Mouse (Mus musculus) hindbrain, postnatal 0 days (tissue): ENCODE measurements around the gene Slco1a6. TPM values are rescaled to one million over a fixed set of nuclear protein-coding genes. Genes with fewer than 3 reads are reported as not detected.
"Not testable (repeated sequence)": the region's sequence is repeated elsewhere in the genome, so short reads cannot be mapped to it uniquely, and the experiment has no call there.

Experiments
- ATAC-seq: fragments of 200-750 bp; cut with Nextera tagmentation; 2 replicates; pipeline ENCODE4 v1.8.0; 2017; ENCODE audit warnings: mild to moderate bottlenecking, moderate TSS enrichment, moderate library complexity
- DNase-seq: peaks from one replicate; pipeline ENCODE4 v3.0.0-alpha.2; 2015; ENCODE audit warnings: low spot score
- H3K27ac ChIP-seq: fragments of 300-500 bp; sonication (generic); 2 replicates; pipeline ENCODE4 v1.5.1; 2014; ENCODE audit warnings: mild to moderate bottlenecking
- H3K27me3 ChIP-seq: fragments of 300-500 bp; sonication (generic); 2 replicates; pipeline ENCODE4 v1.6.1; 2014; ENCODE audit warnings: low read length, mixed read lengths; ENCODE audit not compliant: insufficient read depth
- H3K36me3 ChIP-seq: fragments of 300-500 bp; sonication (generic); 2 replicates; pipeline ENCODE4 v1.6.1; 2014; ENCODE audit warnings: low read length, mixed read lengths; ENCODE audit not compliant: insufficient read depth
- H3K4me1 ChIP-seq: fragments of 300-500 bp; sonication (generic); 2 replicates; pipeline ENCODE4 v1.6.1; 2014; ENCODE audit warnings: antibody characterized with exemption, low read length, mixed read lengths; ENCODE audit not compliant: insufficient read depth
- H3K4me2 ChIP-seq: fragments of 300-500 bp; sonication (generic); 2 replicates; pipeline ENCODE4 v1.6.1; 2014; ENCODE audit warnings: low read depth, mild to moderate bottlenecking, low read length, moderate library complexity, mixed read lengths
- H3K4me3 ChIP-seq: fragments of 300-500 bp; sonication (generic); 2 replicates; pipeline ENCODE4 v1.5.1; 2014; ENCODE audit warnings: low read length
- H3K9ac ChIP-seq: fragments of 300-500 bp; sonication (generic); replicated peaks from 2 replicates; pipeline ENCODE4 v1.6.1; 2014; ENCODE audit warnings: mild to moderate bottlenecking, low read length, moderate library complexity, mixed read lengths
- H3K9me3 ChIP-seq: fragments of 300-500 bp; sonication (generic); 2 replicates; pipeline ENCODE4 v1.6.1; 2016; ENCODE audit warnings: low read length, mixed read lengths
- CTCF ChIP-seq: IDR thresholded peaks from 2 replicates; pipeline ENCODE4 v1.5.1; 2016; ENCODE audit warnings: antibody characterized with exemption, control low read depth, low read depth
- WGBS: fragments of 180-500 bp; shearing (Covaris S2); extraction: QIAGEN DNeasy Blood & Tissue Kit; methylation state at CpG from one replicate; pipeline ENCODE4 v1.1.7; 2014; 5-methylcytosine and 5-hydroxymethylcytosine counted together
- polyA plus RNA-seq: library from polyadenylated mRNA; unstranded; fragments of >200 nt; fragmentation: Nextera tagmentation; extraction: Ambion mirVana; gene quantifications from 2 replicates; pipeline ENCODE4 v1.2.1, GENCODE M21; 2015
- total RNA-seq: library from RNA; depleted of rRNA; stranded (reverse); fragments of >200 nt; gene quantifications from 2 replicates; pipeline ENCODE4 v1.2.3, GENCODE M21; 2014; rRNA removed

The Slco1a6 gene
- total RNA-seq (not detected in 2 replicates), polyA plus RNA-seq (not detected in 2 replicates)

DNA sequence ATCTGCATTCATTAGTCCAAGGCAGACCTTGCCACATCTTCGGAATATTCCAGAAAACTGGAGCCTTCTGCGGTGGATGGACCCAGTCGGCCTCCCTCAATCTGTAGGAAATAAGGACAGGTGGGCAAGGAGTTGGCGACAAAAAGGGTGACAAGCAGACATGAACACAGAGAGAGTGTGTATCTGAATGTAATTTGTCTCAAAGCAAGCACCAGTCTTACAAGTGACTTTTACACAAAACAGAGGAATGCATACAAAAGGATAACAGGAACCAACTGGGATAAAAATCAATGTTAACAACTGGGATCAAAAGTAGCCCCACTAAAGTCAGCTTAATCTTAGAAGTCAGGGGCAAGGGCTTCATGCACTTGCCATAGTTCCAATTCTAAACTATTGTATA lies at the start of gene Slco1a6:
Gene Slco1a6, minus strand, starts transcription at position 101 of the 400 bp plus-strand sequence.
- DNase-seq (no peak), ATAC-seq (no peak)
- Histone ChIP-seq H3K27ac (no peak within 1 kb of the TSS), H3K4me2 (no peak within 1 kb of the TSS), H3K9me3 (no peaks in the 10 kb centered on the region), H3K36me3 (no peaks in the 10 kb centered on the region), H3K4me1 (no peaks in the 10 kb centered on the region), H3K9ac (no peak within 1 kb of the TSS), H3K27me3 (no peaks in the 10 kb centered on the region), H3K4me3 (no peak within 1 kb of the TSS)
- whole genome bisulfite sequencing, result 95% methylated on average over 4 of the region's 4 CpGs
- no peak for TF ChIP-seq CTCF

DNA sequence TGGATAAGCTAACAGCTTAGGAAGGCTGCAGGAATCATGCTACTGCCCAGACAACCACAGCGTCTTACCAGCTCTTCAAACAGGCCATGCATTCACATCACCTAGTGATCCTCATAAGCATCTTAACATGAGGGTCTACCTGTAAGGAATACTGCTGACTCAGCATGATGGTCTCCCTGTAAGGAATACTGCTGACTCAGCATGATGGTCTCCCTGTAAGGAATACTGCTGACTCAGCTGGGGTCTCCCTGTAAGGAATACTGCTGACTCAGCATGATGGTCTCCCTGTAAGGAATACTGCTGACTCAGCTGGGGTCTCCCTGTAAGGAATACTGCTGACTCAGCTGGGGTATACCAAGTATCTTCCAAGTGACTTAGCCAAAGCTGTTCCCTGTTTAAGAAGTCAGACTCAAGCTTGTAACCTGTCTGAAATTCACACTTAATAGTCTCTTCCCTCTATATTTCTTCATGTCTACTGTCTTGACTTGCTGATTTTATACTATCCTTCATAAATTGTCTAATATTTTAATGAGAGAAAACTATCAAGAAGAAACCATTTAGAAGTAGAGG lies 42.5 kb upstream of the Slco1a6 start:
- not testable (repeated sequence) for H3K27ac ChIP-seq, ATAC-seq, H3K4me1 ChIP-seq, H3K27me3 ChIP-seq, DNase-seq, H3K4me3 ChIP-seq, H3K9ac ChIP-seq, H3K9me3 ChIP-seq, H3K4me2 ChIP-seq, H3K36me3 ChIP-seq
- 95% methylated on average over 1 of the region's 1 CpGs for WGBS

DNA sequence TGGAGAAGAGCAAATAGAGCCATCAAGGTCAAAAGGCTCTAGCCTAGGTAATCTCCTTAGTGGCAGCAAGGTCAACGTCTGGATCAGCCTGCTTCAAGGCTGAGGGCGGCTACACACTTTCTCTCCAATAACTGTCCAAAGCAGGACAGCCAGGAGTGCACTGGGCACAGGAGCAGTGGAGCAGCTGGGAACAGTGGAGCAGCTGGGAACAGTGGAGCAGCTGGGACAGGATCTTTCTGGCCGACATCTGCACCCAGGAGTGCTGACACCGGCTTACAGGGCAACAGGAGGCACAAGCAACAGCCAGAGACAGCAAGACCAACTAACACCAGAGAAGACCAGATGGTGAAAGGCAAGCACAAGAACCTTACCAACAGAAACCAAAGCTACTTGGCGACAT lies 36.7 kb upstream of the Slco1a6 start:
- H3K27ac ChIP-seq, result no peak overlapping the region
- DNase-seq (no peak), ATAC-seq (no peak)
- no peaks in the 10 kb centered on the region for H3K4me1 ChIP-seq
- no peaks in the 10 kb centered on the region for H3K9me3 ChIP-seq
- no peak for TF ChIP-seq CTCF
- WGBS, result 87% methylated on average over 5 of the region's 5 CpGs
- H3K36me3 ChIP-seq, result no peaks in the 10 kb centered on the region
- H3K9ac ChIP-seq, result no peak overlapping the region
- H3K4me2 ChIP-seq, result no peak overlapping the region
- H3K27me3 ChIP-seq, result no peaks in the 10 kb centered on the region
- no peak overlapping the region for H3K4me3 ChIP-seq

DNA sequence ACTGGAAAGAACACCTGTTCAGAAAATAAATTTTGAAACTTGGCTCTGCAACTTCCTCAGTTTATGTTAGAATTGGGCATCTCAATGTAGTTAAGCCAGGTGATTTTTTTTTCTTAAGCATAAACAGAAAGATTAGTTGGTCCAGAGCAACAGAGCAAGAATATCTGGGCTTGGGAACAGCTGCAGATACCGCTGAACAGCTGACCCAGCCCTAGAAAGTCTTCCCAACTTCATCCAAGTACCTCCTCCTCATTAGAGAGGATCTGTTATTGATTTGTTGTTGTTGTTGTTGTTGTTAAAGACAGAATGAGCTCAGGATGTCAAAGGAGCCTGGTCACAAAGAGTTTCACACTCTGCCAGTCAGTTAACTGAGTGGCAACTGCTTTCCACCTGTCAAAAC lies 31.1 kb upstream of the Slco1a6 start:
- H3K4me3 ChIP-seq, result no peak overlapping the region
- no peak overlapping the region for H3K4me2 ChIP-seq
- no peak overlapping the region for H3K9ac ChIP-seq
- ATAC-seq (no peak), DNase-seq (no peak)
- 69% methylated on average over 1 of the region's 1 CpGs for WGBS
- TF ChIP-seq CTCF, result no peak
- no peak overlapping the region for H3K27ac ChIP-seq
- no peaks in the 10 kb centered on the region for H3K9me3 ChIP-seq
- H3K4me1 ChIP-seq, result no peaks in the 10 kb centered on the region
- H3K27me3 ChIP-seq, result no peaks in the 10 kb centered on the region
- no peaks in the 10 kb centered on the region for H3K36me3 ChIP-seq

DNA sequence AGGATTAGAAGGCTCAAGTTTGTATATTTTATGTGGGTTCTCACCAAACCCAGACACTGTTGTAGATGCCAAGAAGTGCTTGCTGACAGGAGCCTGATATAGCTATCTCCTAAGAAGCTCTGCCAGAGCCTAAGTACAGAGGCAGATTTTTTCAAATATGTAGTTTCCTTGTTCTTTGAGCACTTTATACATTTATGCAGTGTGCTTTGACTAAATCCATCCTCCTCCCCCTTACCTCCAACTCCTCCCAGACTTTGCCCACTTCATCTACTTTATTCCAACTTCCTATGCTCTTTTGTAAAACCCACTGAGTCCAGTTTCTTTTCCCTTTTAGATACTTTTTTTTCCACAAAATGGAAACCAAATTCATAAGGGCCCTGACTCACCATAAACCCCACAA lies 11.8 kb upstream of the Slco1a6 start:
- H3K27ac ChIP-seq, result no peak overlapping the region
- no peaks in the 10 kb centered on the region for H3K27me3 ChIP-seq
- ATAC-seq (no peak), DNase-seq (no peak)
- no peaks in the 10 kb centered on the region for H3K9me3 ChIP-seq
- TF ChIP-seq CTCF, result no peak
- no peak overlapping the region for H3K4me2 ChIP-seq
- no peak overlapping the region for H3K4me3 ChIP-seq
- H3K9ac ChIP-seq, result no peak overlapping the region
- H3K4me1 ChIP-seq, result no peaks in the 10 kb centered on the region
- no peaks in the 10 kb centered on the region for H3K36me3 ChIP-seq

DNA sequence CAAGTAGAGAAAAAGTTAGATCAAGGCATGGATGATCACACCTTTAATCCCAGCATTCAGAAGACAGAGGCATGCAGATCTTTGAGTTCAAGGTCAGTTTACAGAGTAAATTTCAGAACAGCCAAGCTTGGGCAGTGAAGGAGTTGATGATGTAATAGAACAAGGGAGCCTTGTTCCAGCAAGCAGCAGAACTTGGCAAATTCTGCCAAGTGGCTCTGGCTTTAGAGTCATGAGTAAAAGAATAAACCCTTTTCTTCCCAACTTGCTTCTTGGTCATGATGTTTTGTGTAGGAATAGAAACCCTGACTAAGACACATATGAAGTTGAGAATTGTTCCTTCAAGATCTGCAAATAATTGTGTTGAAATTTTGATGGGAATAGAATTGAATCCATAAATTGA lies 3.5 kb upstream of the Slco1a6 start:
- Histone ChIP-seq H3K4me3 (no peak overlapping the region), H3K27ac (no peak overlapping the region), H3K36me3 (no peaks in the 10 kb centered on the region), H3K4me2 (no peak overlapping the region), H3K27me3 (no peaks in the 10 kb centered on the region), H3K9ac (no peak overlapping the region), H3K4me1 (no peaks in the 10 kb centered on the region), H3K9me3 (no peaks in the 10 kb centered on the region)
- DNase-seq, result no peak
- no peak for ATAC-seq
- no peak for TF ChIP-seq CTCF

DNA sequence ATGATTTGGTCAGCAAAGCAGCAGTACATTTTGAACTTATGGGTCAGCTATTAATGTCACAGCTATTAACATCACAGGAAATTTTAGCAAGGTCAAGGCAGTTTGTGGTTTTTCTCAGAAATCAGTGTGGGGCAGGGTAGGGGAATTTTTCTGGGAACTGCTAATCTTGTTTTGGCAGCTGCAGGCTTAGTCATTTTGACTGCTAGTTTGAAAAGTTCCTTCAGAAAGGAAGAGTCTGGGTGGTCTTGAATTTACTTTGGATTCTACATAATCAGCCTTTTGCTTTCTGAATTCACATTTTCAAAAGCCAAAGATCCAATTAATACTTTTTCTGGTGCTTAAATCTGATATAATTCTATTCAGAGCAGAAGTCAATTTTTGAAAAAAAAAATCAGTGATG lies 1.4 kb upstream of the Slco1a6 start:
- no peak for TF ChIP-seq CTCF
- Histone ChIP-seq H3K4me2 (no peak overlapping the region), H3K36me3 (no peaks in the 10 kb centered on the region), H3K4me1 (no peaks in the 10 kb centered on the region), H3K27me3 (no peaks in the 10 kb centered on the region), H3K9ac (no peak overlapping the region), H3K27ac (no peak overlapping the region), H3K9me3 (no peaks in the 10 kb centered on the region), H3K4me3 (no peak overlapping the region)
- no peak for DNase-seq
- ATAC-seq, result no peak
